27 mouse cellular contexts compared by ENCODE assay signal in the genomic region with DNA sequence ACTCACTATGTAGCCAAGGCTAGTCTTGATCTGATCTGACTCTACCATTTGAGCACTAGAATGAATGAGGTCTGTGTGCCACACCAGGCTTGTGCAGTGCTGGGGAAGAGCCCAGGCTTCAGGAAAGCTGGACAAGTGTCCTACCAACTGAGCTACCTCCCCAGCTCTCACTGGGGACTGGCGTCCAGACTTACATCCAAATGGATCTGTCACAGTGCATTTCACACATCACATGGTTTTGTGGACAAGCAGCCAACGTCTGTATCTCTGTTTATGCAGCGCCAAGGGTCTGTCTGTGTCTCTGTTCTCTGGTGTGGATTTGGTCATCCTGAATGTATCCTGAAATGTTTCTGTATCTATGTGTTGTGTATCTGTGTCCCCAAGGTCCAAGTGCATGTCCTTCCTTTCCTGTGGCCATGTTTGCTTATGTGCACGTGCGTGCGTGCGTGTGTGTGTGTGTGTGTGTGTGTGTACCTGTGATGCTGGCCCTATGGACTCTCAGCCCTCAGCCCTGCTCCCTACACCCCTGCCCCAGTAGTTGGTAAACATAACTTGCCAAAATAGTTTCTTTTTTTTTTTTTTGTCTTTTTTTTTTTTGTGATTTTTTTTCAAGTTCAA. TPM values are rescaled to one million over a fixed set of nuclear protein-coding genes. Genes with fewer than 3 reads are reported as not detected.
DNase-seq lines count a peak whose midpoint lies in the region; ATAC-seq and TF ChIP-seq lines count a peak whose summit lies in the region.
"Had no signal": no experiment of that assay in that cellular context is flagged by ENCODE, and none has a peak within 500 bp of the region (broad histone marks: within the 10 kb centered on the region; RNA-seq: fewer than 3 reads in every experiment).

No protein-coding gene starts in this region.

- no peak for TF ChIP-seq EP300 in MEL (IDR thresholded peaks at IDR 0.05; ENCODE audit: low read depth in 1 of 2, low read length in 2 of 2)

- H3K4me3 ChIP-seq in hindbrain, embryonic 12.5 days: no peak overlapping the region
- no peak overlapping the region for H3K4me3 ChIP-seq in hindbrain, embryonic 13.5 days
- H3K4me3 ChIP-seq in MEL (ENCODE audit: control insufficient read depth in 1 of 2, insufficient read depth in 1 of 2, low read depth in 2 of 2, low read length in 2 of 2): peak overlapping the region; percentile 32 to 80
- H3K4me3 ChIP-seq in liver, embryonic 13.5 days (replicated peaks): no peak overlapping the region
- H3K4me3 ChIP-seq: forebrain, embryonic 12.5 days; heart, embryonic 13.5 days; limb, embryonic 12.5 days; lung, embryonic 15.5 days; midbrain, embryonic 12.5 days; neural tube, embryonic 12.5 days had no signal

- TF ChIP-seq CTCF in MEL (IDR thresholded peaks at IDR 0.05 in 2 of 3, conservative IDR thresholded peaks at IDR 0.05 in 1 of 3; ENCODE audit: control insufficient read depth in 1 of 3, insufficient read depth in 1 of 3, low read depth in 2 of 3, low read length in 3 of 3, poor library complexity in 1 of 3, severe bottlenecking in 1 of 3): no peak

- no peaks in the 10 kb centered on the region for H3K27me3 ChIP-seq in hindbrain, embryonic 12.5 days
- no peaks in the 10 kb centered on the region for H3K27me3 ChIP-seq in hindbrain, embryonic 13.5 days
- H3K27me3 ChIP-seq in MEL (ENCODE audit: control insufficient read depth in 1 of 2, insufficient read depth in 2 of 2, low read length in 2 of 2): no peaks in the 10 kb centered on the region
- no peaks in the 10 kb centered on the region for H3K27me3 ChIP-seq in liver, embryonic 13.5 days
- H3K27me3 ChIP-seq: forebrain, embryonic 12.5 days; heart, embryonic 13.5 days; limb, embryonic 12.5 days; lung, embryonic 15.5 days; midbrain, embryonic 12.5 days; neural tube, embryonic 12.5 days had no signal

- H3K9me3 ChIP-seq in hindbrain, embryonic 12.5 days (replicated peaks): no peaks in the 10 kb centered on the region
- H3K9me3 ChIP-seq in hindbrain, embryonic 13.5 days: no peaks in the 10 kb centered on the region
- no peaks in the 10 kb centered on the region for H3K9me3 ChIP-seq in MEL (replicated peaks; ENCODE audit: insufficient read depth, low read length)
- H3K9me3 ChIP-seq in liver, embryonic 13.5 days (replicated peaks): no peaks in the 10 kb centered on the region
- H3K9me3 ChIP-seq: forebrain, embryonic 12.5 days; heart, embryonic 13.5 days; limb, embryonic 12.5 days; lung, embryonic 15.5 days; midbrain, embryonic 12.5 days; neural tube, embryonic 12.5 days had no signal

- no peak for TF ChIP-seq POLR2A in MEL (IDR thresholded peaks at IDR 0.05; ENCODE audit: control insufficient read depth in 1 of 2, insufficient read depth in 1 of 2, low read depth in 1 of 2, low read length in 2 of 2, poor library complexity in 1 of 2)

- ATAC-seq in hindbrain, embryonic 12.5 days (ENCODE audit: low FRiP score): no peak
- no peak for ATAC-seq in hindbrain, embryonic 13.5 days (ENCODE audit: low FRiP score)
- 0 out of 2 replicates have a peak, but pooled peaks have one; percentile 25 for ATAC-seq in liver, embryonic 13.5 days (ENCODE audit: low read depth)

- no peak overlapping the region for H3K4me2 ChIP-seq in hindbrain, embryonic 12.5 days (replicated peaks)
- H3K4me2 ChIP-seq in hindbrain, embryonic 13.5 days: no peak overlapping the region
- H3K4me2 ChIP-seq in liver, embryonic 13.5 days: no peak overlapping the region
- H3K4me2 ChIP-seq: forebrain, embryonic 12.5 days; heart, embryonic 13.5 days; limb, embryonic 12.5 days; lung, embryonic 15.5 days; midbrain, embryonic 12.5 days; neural tube, embryonic 12.5 days had no signal

- H3K79me2 ChIP-seq in MEL (ENCODE audit: control insufficient read depth, insufficient read depth, low read length, poor library complexity): no peaks in the 10 kb centered on the region

- peak; percentile 65 for DNase-seq in MEL (ENCODE audit: low read depth, low spot score)
- peak; percentile 77 for DNase-seq in cerebellum, adult 9-10 months
- DNase-seq in liver, embryonic 13.5 days: no peak
- no peak for DNase-seq in lung, postnatal 14 days
- DNase-seq in yolk sac, embryonic 10.5 days (ENCODE audit: low spot score): no peak
- DNase-seq: B cell, adult 2 months; embryo, embryonic 11 days; gastrocnemius, postnatal 10 days; heart, adult 18-20 months; kidney, adult 2 months; kidney, postnatal 25 days; right cerebral cortex, postnatal 4 days; thymus, adult 2 months had no signal

- WGBS in hindbrain, embryonic 12.5 days: 76% methylated on average over 7 of the region's 7 CpGs
- 75% methylated on average over 7 of the region's 7 CpGs for WGBS in hindbrain, embryonic 13.5 days
- 68% methylated on average over 7 of the region's 7 CpGs for WGBS in liver, embryonic 13.5 days (ENCODE audit: insufficient replicate concordance)

- no peak overlapping the region for H3K9ac ChIP-seq in hindbrain, embryonic 12.5 days
- H3K9ac ChIP-seq in hindbrain, embryonic 13.5 days: no peak overlapping the region
- peak overlapping the region; percentile 49 for H3K9ac ChIP-seq in MEL (ENCODE audit: control insufficient read depth, low read depth, low read length, poor library complexity, severe bottlenecking)
- H3K9ac ChIP-seq in liver, embryonic 13.5 days: no peak overlapping the region
- H3K9ac ChIP-seq: forebrain, embryonic 12.5 days; heart, embryonic 13.5 days; limb, embryonic 12.5 days; lung, embryonic 15.5 days; midbrain, embryonic 12.5 days had no signal

- peak overlapping the region; percentile 48; the same call in 1 of the 2 replicates for H3K27ac ChIP-seq in hindbrain, embryonic 12.5 days
- H3K27ac ChIP-seq in hindbrain, embryonic 13.5 days: no peak overlapping the region
- H3K27ac ChIP-seq in MEL (ENCODE audit: control insufficient read depth, low read depth, low read length): peak overlapping the region; percentile 73
- H3K27ac ChIP-seq in liver, embryonic 13.5 days: no peak overlapping the region
- H3K27ac ChIP-seq: heart, embryonic 13.5 days; limb, embryonic 12.5 days; lung, embryonic 15.5 days; macrophage; neural tube, embryonic 12.5 days had no signal

- no peak for TF ChIP-seq RAD21 in MEL (IDR thresholded peaks at IDR 0.05; ENCODE audit: low read depth, low read length)

- H3K4me1 ChIP-seq in hindbrain, embryonic 12.5 days: peaks cover 7% of the 10 kb centered on the region; the same call in 1 of the 2 replicates
- 0 out of 2 replicates have a peak, but pooled peaks cover 5% of the 10 kb centered on the region for H3K4me1 ChIP-seq in hindbrain, embryonic 13.5 days (replicated peaks)
- H3K4me1 ChIP-seq in MEL (ENCODE audit: control insufficient read depth in 1 of 2, insufficient read depth in 2 of 2, low read length in 2 of 2): no peaks in the 10 kb centered on the region; a peak in 1 of 4 replicates
- H3K4me1 ChIP-seq in liver, embryonic 13.5 days (replicated peaks): 0 out of 2 replicates have a peak, but pooled peaks cover 3% of the 10 kb centered on the region
- H3K4me1 ChIP-seq: heart, embryonic 13.5 days; limb, embryonic 12.5 days; lung, embryonic 15.5 days; midbrain, embryonic 12.5 days had no signal

- peaks cover 44% of the 10 kb centered on the region for H3K36me3 ChIP-seq in hindbrain, embryonic 12.5 days
- peaks cover 65% of the 10 kb centered on the region for H3K36me3 ChIP-seq in hindbrain, embryonic 13.5 days
- H3K36me3 ChIP-seq in MEL (ENCODE audit: control insufficient read depth in 1 of 2, insufficient read depth in 2 of 2, low read length in 2 of 2): peaks cover 0 to 6% of the 10 kb centered on the region in 2 experiments; a peak in 2 of 4 replicates
- H3K36me3 ChIP-seq in liver, embryonic 13.5 days: peaks cover 25% of the 10 kb centered on the region

RNA-seq across cellular contexts. Expression of gene Prkcsh, which starts 14.7 kb away (rescaled TPM):
- polyA plus RNA-seq in hindbrain, embryonic 12.5 days (2016; fragmentation: Nextera tagmentation; extraction: Ambion mirVana): 106 and 108 TPM in 2 replicates
- polyA plus RNA-seq in hindbrain, embryonic 13.5 days (2015; fragmentation: Nextera tagmentation; extraction: Ambion mirVana): 99.3 and 101 TPM in 2 replicates
- 330 and 356 TPM in 2 replicates for total RNA-seq in MEL (2012; rRNA removed)
- 100 to 1,000 TPM; 183 to 577 TPM for polyA plus RNA-seq in MEL (2012; ENCODE audit: insufficient read depth in 1 of 2, insufficient read length in 2 of 2, low read depth in 1 of 2, low replicate concordance in 2 of 2, missing spikeins in 1 of 2)
- 52.6 and 57.5 TPM in 2 replicates for polyA plus RNA-seq in liver, embryonic 13.5 days (2015; fragmentation: Nextera tagmentation; extraction: Ambion mirVana)

RNA-seq across cellular contexts. Expression of gene Ccdc151, which starts 14.9 kb away (rescaled TPM):
- polyA plus RNA-seq in hindbrain, embryonic 12.5 days (2016; fragmentation: Nextera tagmentation; extraction: Ambion mirVana): 4.1 and 4.7 TPM in 2 replicates
- 4.1 and 4.4 TPM in 2 replicates for polyA plus RNA-seq in hindbrain, embryonic 13.5 days (2015; fragmentation: Nextera tagmentation; extraction: Ambion mirVana)
- 0.19 TPM in 1 of 2 replicates, not detected in the other for total RNA-seq in MEL (2012; rRNA removed)
- under 1 TPM in 1 of 2 experiments, not detected in 1; 0.99 TPM for polyA plus RNA-seq in MEL (2012; ENCODE audit: insufficient read depth in 1 of 2, insufficient read length in 2 of 2, low read depth in 1 of 2, low replicate concordance in 2 of 2, missing spikeins in 1 of 2)
- polyA plus RNA-seq in liver, embryonic 13.5 days (2015; fragmentation: Nextera tagmentation; extraction: Ambion mirVana): 0.16 TPM in 1 of 2 replicates, not detected in the other
- total RNA-seq: gastrocnemius, postnatal 10 days; heart, postnatal 25 days had no signal

RNA-seq across cellular contexts. Expression of gene Rgl3, which starts 28.1 kb away (rescaled TPM):
- polyA plus RNA-seq in hindbrain, embryonic 12.5 days (2016; fragmentation: Nextera tagmentation; extraction: Ambion mirVana): 1.9 TPM in 2 replicates
- 1.1 TPM in 2 replicates for polyA plus RNA-seq in hindbrain, embryonic 13.5 days (2015; fragmentation: Nextera tagmentation; extraction: Ambion mirVana)
- total RNA-seq in MEL (2012; rRNA removed): not detected in 2 replicates
- not detected for polyA plus RNA-seq in MEL (2012; ENCODE audit: insufficient read depth in 1 of 2, insufficient read length in 2 of 2, low read depth in 1 of 2, low replicate concordance in 2 of 2, missing spikeins in 1 of 2)
- polyA plus RNA-seq in liver, embryonic 13.5 days (2015; fragmentation: Nextera tagmentation; extraction: Ambion mirVana): 0.15 and 0.46 TPM in 2 replicates

RNA-seq across cellular contexts. Expression of gene Elavl3, which starts 34.5 kb away (rescaled TPM):
- polyA plus RNA-seq in hindbrain, embryonic 12.5 days (2016; fragmentation: Nextera tagmentation; extraction: Ambion mirVana): 62.6 and 62.9 TPM in 2 replicates
- polyA plus RNA-seq in hindbrain, embryonic 13.5 days (2015; fragmentation: Nextera tagmentation; extraction: Ambion mirVana): 80.6 and 81.7 TPM in 2 replicates
- 0.15 and 0.20 TPM in 2 replicates for total RNA-seq in MEL (2012; rRNA removed)
- polyA plus RNA-seq in MEL (2012; ENCODE audit: insufficient read depth in 1 of 2, insufficient read length in 2 of 2, low read depth in 1 of 2, low replicate concordance in 2 of 2, missing spikeins in 1 of 2): 1 to 10 TPM in 1 of 2 experiments, not detected in 1; 1.1 TPM
- 0.05 and 0.08 TPM in 2 replicates for polyA plus RNA-seq in liver, embryonic 13.5 days (2015; fragmentation: Nextera tagmentation; extraction: Ambion mirVana)
- polyA plus RNA-seq: macrophage had no signal

RNA-seq across cellular contexts. Expression of gene Gm49318, which starts 53.7 kb away (rescaled TPM):
- not detected in 2 replicates for polyA plus RNA-seq in hindbrain, embryonic 12.5 days (2016; fragmentation: Nextera tagmentation; extraction: Ambion mirVana)
- not detected in 2 replicates for polyA plus RNA-seq in hindbrain, embryonic 13.5 days (2015; fragmentation: Nextera tagmentation; extraction: Ambion mirVana)
- not detected in 2 replicates for total RNA-seq in MEL (2012; rRNA removed)
- polyA plus RNA-seq in MEL (2012; ENCODE audit: insufficient read depth in 1 of 2, insufficient read length in 2 of 2, low read depth in 1 of 2, low replicate concordance in 2 of 2, missing spikeins in 1 of 2): not detected
- not detected in 2 replicates for polyA plus RNA-seq in liver, embryonic 13.5 days (2015; fragmentation: Nextera tagmentation; extraction: Ambion mirVana)
- total RNA-seq: adrenal gland, postnatal 4 days; gastrocnemius, postnatal 10 days; heart, postnatal 25 days had no signal
- polyA plus RNA-seq: embryonic facial prominence, embryonic 14.5 days; forebrain, embryonic 12.5 days; heart, embryonic 13.5 days; kidney, adult 2 months; limb, embryonic 12.5 days; lung, embryonic 15.5 days; macrophage; midbrain, embryonic 12.5 days; neural tube, embryonic 12.5 days; stomach, embryonic 16.5 days; thymus, adult 2 months; urinary bladder, adult 2 months had no signal

Comparison
In these comparisons a context has a peak if more than half of its experiments do, and no peak if none do; other contexts are left out.
1. H3K27ac ChIP-seq: peak in hindbrain, embryonic 12.5 days (single experiment) and MEL (single experiment); none in hindbrain, embryonic 13.5 days (single experiment) and liver, embryonic 13.5 days (single experiment).
2. H3K4me3 ChIP-seq: peak in MEL (2 of 2); none in hindbrain, embryonic 12.5 days (single experiment), hindbrain, embryonic 13.5 days (single experiment) and liver, embryonic 13.5 days (single experiment).
3. DNase-seq: peak in MEL (single experiment) and cerebellum, adult 9-10 months (single experiment); none in liver, embryonic 13.5 days (single experiment), lung, postnatal 14 days (single experiment) and yolk sac, embryonic 10.5 days (single experiment).